Mouse (Mus musculus) heart, embryonic 16.5 days (tissue): ENCODE measurements at regions not wholly inside any gene's neighbourhood (a gene's known extent, or its start where the extent isn't known, plus 50 kb on each side); places are given as distances from the start of the nearest gene placed in this dataset.

Experiments used
- ATAC-seq: fragments of 200-750 bp; cut with Nextera tagmentation; replicated peaks from 2 replicates; pipeline ENCODE4 v1.8.0; 2017; ENCODE audit warnings: moderate number of reproducible peaks; ENCODE audit not compliant: insufficient read depth, low FRiP score; ENCODE audit errors: extremely low read depth
- H3K27ac ChIP-seq: fragments of 300-500 bp; sonication (generic); 2 replicates; pipeline ENCODE4 v1.5.1; 2014; ENCODE audit warnings: mild to moderate bottlenecking, low read length, control low read depth, moderate library complexity
- H3K27me3 ChIP-seq: fragments of 300-500 bp; sonication (generic); 2 replicates; pipeline ENCODE4 v1.6.1; 2014; ENCODE audit warnings: low read length, mixed read lengths; ENCODE audit not compliant: control insufficient read depth, insufficient read depth
- H3K36me3 ChIP-seq: fragments of 300-500 bp; sonication (generic); 2 replicates; pipeline ENCODE4 v1.6.1; 2014; ENCODE audit not compliant: control insufficient read depth, insufficient read depth
- H3K4me1 ChIP-seq: fragments of 300-500 bp; sonication (generic); 2 replicates; pipeline ENCODE4 v1.6.1; 2014; ENCODE audit warnings: low read length, mixed read lengths; ENCODE audit not compliant: control insufficient read depth, insufficient read depth
- H3K4me2 ChIP-seq: fragments of 300-500 bp; sonication (generic); 2 replicates; pipeline ENCODE4 v1.6.1; 2014; ENCODE audit warnings: low read depth, mild to moderate bottlenecking, control low read depth, low read length
- H3K4me3 ChIP-seq: fragments of 300-500 bp; sonication (generic); 2 replicates; pipeline ENCODE4 v1.5.1; 2014; ENCODE audit warnings: mild to moderate bottlenecking, control low read depth, low read length
- H3K9ac ChIP-seq: fragments of 300-500 bp; sonication (generic); 2 replicates; pipeline ENCODE4 v1.6.1; 2014; ENCODE audit warnings: low read length, control low read depth
- H3K9me3 ChIP-seq: fragments of 300-500 bp; sonication (generic); replicated peaks from 2 replicates; pipeline ENCODE4 v1.6.1; 2016; ENCODE audit warnings: low read length; ENCODE audit not compliant: control insufficient read depth
- WGBS: fragments of 180-500 bp; shearing (Covaris S2); extraction: QIAGEN DNeasy Blood & Tissue Kit; methylation state at CpG from one replicate; pipeline ENCODE4 v1.1.7; 2014; 5-methylcytosine and 5-hydroxymethylcytosine counted together

DNA sequence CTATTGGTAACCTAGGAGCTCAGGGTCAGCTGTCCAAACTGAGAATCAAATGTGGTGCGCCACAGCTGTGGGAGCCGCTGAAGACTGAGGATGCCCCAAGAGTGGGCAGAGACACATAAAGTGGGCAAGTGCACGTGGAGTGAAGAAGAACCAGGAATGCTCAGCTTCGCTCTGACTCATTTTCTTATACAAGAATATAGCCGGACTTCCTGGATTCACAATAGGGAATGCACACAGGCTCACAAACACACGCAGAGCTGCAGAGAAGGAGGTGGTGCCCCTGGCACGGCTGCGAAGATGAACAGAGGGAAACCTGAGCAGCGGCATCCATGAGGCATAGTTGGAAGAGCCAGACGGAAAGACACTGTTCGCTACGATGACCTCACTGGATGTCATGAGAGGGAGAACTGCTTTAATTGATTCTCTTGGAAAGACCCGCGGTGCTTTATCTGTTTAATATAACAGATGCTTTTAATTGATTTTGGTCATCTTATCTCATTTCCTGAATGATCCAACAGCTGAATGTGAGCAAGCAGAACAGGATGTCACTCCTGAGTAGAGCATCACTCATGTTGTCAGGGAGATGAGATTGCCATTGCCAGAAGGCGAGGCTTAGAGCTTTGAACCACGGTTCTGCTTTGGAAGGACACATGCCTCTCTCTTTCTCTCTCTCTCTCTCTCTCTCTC lies 143.3 kb downstream of the Enc1 start:
- Histone ChIP-seq H3K9me3 (no peaks in the 10 kb centered on the region), H3K4me3 (no peak overlapping the region), H3K4me2 (no peak overlapping the region), H3K27me3 (peaks cover 10% of the 10 kb centered on the region), H3K27ac (no peak overlapping the region), H3K4me1 (peaks cover 3% of the 10 kb centered on the region), H3K36me3 (no peaks in the 10 kb centered on the region), H3K9ac (no peak overlapping the region)
- no peak for ATAC-seq
- 68% methylated on average over 16 of the region's 16 CpGs for WGBS

GRCm38 (mm10) chr13:97383351-97383750 lies 142.4 kb downstream of the Enc1 start:
- 40% methylated on average over 4 of the region's 4 CpGs for WGBS
- no peak overlapping the region for H3K9ac ChIP-seq
- no peaks in the 10 kb centered on the region for H3K36me3 ChIP-seq
- no peak for ATAC-seq
- H3K9me3 ChIP-seq = no peaks in the 10 kb centered on the region
- no peak overlapping the region for H3K4me2 ChIP-seq
- no peak overlapping the region for H3K4me3 ChIP-seq
- H3K4me1 ChIP-seq = no peaks in the 10 kb centered on the region
- H3K27ac ChIP-seq = no peak overlapping the region
- peaks cover 10% of the 10 kb centered on the region for H3K27me3 ChIP-seq

GRCm38 (mm10) chr13:97380366-97380765 lies 139.5 kb downstream of the Enc1 start:
- H3K27me3 ChIP-seq = peaks cover 2% of the 10 kb centered on the region; the same call in 1 of the 2 replicates
- no peak overlapping the region for H3K4me3 ChIP-seq
- no peak for ATAC-seq
- H3K9me3 ChIP-seq = no peaks in the 10 kb centered on the region
- H3K4me2 ChIP-seq = no peak overlapping the region
- no peak overlapping the region for H3K9ac ChIP-seq
- no peak overlapping the region for H3K27ac ChIP-seq
- H3K4me1 ChIP-seq = no peaks in the 10 kb centered on the region
- no peaks in the 10 kb centered on the region for H3K36me3 ChIP-seq
- WGBS = 76% methylated on average over 11 of the region's 11 CpGs

DNA sequence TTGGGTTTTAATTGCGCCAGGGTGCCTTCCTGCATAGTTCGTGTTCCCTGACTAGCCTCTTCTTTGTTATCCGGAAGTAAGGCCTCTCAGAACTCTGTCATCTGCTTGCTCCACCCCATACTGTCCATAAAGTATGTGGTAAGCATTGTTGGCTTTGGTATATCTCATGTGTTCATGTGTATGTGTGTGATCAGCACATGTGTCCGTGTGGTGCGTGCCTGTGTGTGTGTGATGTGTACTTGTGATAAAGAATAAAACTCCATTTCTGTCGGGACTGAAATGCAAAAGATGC lies 135.3 kb downstream of the Enc1 start:
- Histone ChIP-seq H3K9me3 (no peaks in the 10 kb centered on the region), H3K36me3 (no peaks in the 10 kb centered on the region), H3K4me2 (no peak overlapping the region), H3K4me3 (no peak overlapping the region), H3K27ac (no peak overlapping the region), H3K4me1 (no peaks in the 10 kb centered on the region), H3K9ac (no peak overlapping the region), H3K27me3 (no peaks in the 10 kb centered on the region)
- ATAC-seq = no peak
- 73% methylated on average over 6 of the region's 6 CpGs for WGBS

GRCm38 (mm10) chr13:97375501-97376231 lies 134.8 kb downstream of the Enc1 start:
- ATAC-seq = no peak
- no peaks in the 10 kb centered on the region for H3K4me1 ChIP-seq
- no peaks in the 10 kb centered on the region for H3K9me3 ChIP-seq
- no peak overlapping the region for H3K27ac ChIP-seq
- no peak overlapping the region for H3K9ac ChIP-seq
- no peak overlapping the region for H3K4me2 ChIP-seq
- no peak overlapping the region for H3K4me3 ChIP-seq
- 67% methylated on average over 14 of the region's 14 CpGs for WGBS
- no peaks in the 10 kb centered on the region for H3K27me3 ChIP-seq
- no peaks in the 10 kb centered on the region for H3K36me3 ChIP-seq

- Histone ChIP-seq H3K4me3 (no peak overlapping the region), H3K9me3 (no peaks in the 10 kb centered on the region), H3K27ac (no peak overlapping the region), H3K9ac (no peak overlapping the region), H3K36me3 (no peaks in the 10 kb centered on the region), H3K27me3 (no peaks in the 10 kb centered on the region), H3K4me1 (no peaks in the 10 kb centered on the region), H3K4me2 (no peak overlapping the region)
- ATAC-seq = no peak
- WGBS = 67% methylated on average over 5 of the region's 7 CpGs
These were observed 131.4 kb downstream of the Enc1 start for GRCm38 (mm10) chr13:97372348-97372747.

DNA sequence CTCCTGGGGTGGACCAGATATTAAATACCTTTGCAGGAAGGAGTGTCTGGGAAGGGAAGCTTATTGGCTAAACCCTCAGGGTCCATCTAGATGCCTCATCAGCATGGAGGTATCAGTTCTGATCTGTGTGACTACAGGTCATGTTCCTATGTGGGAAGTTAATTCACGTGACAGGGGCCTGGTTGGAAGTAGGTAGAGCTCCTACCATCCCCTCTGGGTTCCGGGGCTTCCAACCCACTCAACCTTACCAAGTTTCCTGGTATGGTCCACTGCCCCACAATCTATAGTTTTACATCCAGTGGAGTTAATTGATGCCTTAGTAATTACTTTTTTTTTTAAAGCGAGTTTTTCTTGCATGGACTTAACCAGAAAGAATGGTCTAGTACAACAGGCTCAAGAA lies 130.3 kb downstream of the Enc1 start:
- Histone ChIP-seq H3K9ac (no peak overlapping the region), H3K27ac (no peak overlapping the region), H3K9me3 (no peaks in the 10 kb centered on the region), H3K36me3 (no peaks in the 10 kb centered on the region), H3K4me1 (no peaks in the 10 kb centered on the region), H3K4me3 (no peak overlapping the region), H3K27me3 (no peaks in the 10 kb centered on the region), H3K4me2 (no peak overlapping the region)
- 89% methylated on average over 3 of the region's 3 CpGs for WGBS
- ATAC-seq = no peak

- Histone ChIP-seq H3K27me3 (no peaks in the 10 kb centered on the region; the same call in none of the 2 replicates), H3K4me1 (peaks cover 5% of the 10 kb centered on the region), H3K9ac (no peak overlapping the region), H3K27ac (no peak overlapping the region), H3K36me3 (no peaks in the 10 kb centered on the region), H3K4me3 (no peak overlapping the region), H3K4me2 (no peak overlapping the region), H3K9me3 (no peaks in the 10 kb centered on the region)
- WGBS = 75% methylated on average over 8 of the region's 8 CpGs
- ATAC-seq = no peak
These were observed 125.8 kb downstream of the Enc1 start for GRCm38 (mm10) chr13:97366723-97367122.

DNA sequence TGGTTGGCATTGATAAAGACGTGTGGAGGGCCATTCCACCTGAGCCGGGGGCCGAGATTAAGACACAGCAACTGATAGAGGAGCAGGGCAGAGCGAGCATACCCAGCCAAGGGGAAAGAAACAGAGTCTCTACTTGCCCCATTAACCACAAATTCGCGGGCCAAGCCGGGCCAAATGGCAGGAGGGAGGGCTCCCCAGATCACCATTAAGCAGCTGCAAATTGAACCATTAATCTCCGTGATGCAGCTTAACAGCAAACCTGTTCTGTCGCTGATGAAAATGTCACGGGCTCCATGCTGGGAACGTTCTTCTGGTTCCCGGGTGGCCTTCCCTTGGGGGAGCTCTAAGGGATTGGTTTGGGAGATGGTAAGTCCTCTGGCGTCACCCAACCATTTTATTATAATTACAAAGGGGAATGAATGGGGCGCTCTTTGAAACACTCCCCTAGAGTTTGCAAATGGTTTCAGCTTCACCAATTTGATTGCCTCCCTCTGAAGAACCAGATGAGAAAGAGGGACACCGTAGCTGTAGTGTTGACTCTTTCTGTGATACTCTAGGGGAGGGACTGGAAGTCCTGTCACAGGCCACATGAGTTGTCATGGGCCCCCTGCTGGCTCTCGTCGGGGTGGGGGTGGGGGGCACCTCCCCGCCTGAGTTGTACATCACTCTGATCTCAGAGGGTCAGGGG lies 124.8 kb downstream of the Enc1 start:
- ATAC-seq = no peak
- Histone ChIP-seq H3K9me3 (no peaks in the 10 kb centered on the region), H3K9ac (no peak overlapping the region), H3K36me3 (no peaks in the 10 kb centered on the region), H3K4me1 (peaks cover 7% of the 10 kb centered on the region), H3K4me3 (no peak overlapping the region), H3K4me2 (no peak overlapping the region), H3K27me3 (no peaks in the 10 kb centered on the region; the same call in none of the 2 replicates), H3K27ac (no peak overlapping the region)
- 46% methylated on average over 18 of the region's 18 CpGs for WGBS
